Mouse (Mus musculus) limb, embryonic 14.5 days (tissue): ENCODE results near the gene Litaf. TPM values are rescaled to one million over a fixed set of nuclear protein-coding genes. Genes with fewer than 3 reads are reported as not detected.

ENCODE experiments used
- ATAC-seq: fragments of 200-750 bp; cut with Nextera tagmentation; 2 replicates; pipeline ENCODE4 v1.8.0; 2017; ENCODE audit warnings: low read depth, moderate number of reproducible peaks, moderate TSS enrichment; ENCODE audit not compliant: low FRiP score
- DNase-seq: peaks from one replicate; pipeline ENCODE4 v3.0.0-alpha.2; 2015; ENCODE audit warnings: low spot score
- H3K27ac ChIP-seq: fragments of 300-500 bp; sonication (generic); replicated peaks from 2 replicates; pipeline ENCODE4 v1.5.1; 2014; ENCODE audit warnings: low read depth, mild to moderate bottlenecking, low read length, moderate library complexity, mixed read lengths
- H3K27me3 ChIP-seq: fragments of 300-500 bp; sonication (generic); 2 replicates; pipeline ENCODE4 v1.6.1; 2014; ENCODE audit warnings: low read length, mixed read lengths; ENCODE audit not compliant: control insufficient read depth, insufficient read depth
- H3K36me3 ChIP-seq: fragments of 300-500 bp; sonication (generic); 2 replicates; pipeline ENCODE4 v1.6.1; 2014; ENCODE audit warnings: mild to moderate bottlenecking, low read length, moderate library complexity, mixed read lengths; ENCODE audit not compliant: control insufficient read depth, insufficient read depth
- H3K4me1 ChIP-seq: fragments of 300-500 bp; sonication (generic); 2 replicates; pipeline ENCODE4 v1.6.1; 2014; ENCODE audit warnings: antibody characterized with exemption, low read length, mixed read lengths; ENCODE audit not compliant: control insufficient read depth, insufficient read depth
- H3K4me2 ChIP-seq: fragments of 300-500 bp; sonication (generic); replicated peaks from 2 replicates; pipeline ENCODE4 v1.6.1; 2014; ENCODE audit warnings: low read depth, mild to moderate bottlenecking, low read length, moderate library complexity; ENCODE audit not compliant: severe bottlenecking
- H3K4me3 ChIP-seq: fragments of 300-500 bp; sonication (generic); replicated peaks from 2 replicates; pipeline ENCODE4 v1.5.1; 2014; ENCODE audit warnings: low read length
- H3K9ac ChIP-seq: fragments of 300-500 bp; sonication (generic); 2 replicates; pipeline ENCODE4 v1.6.1; 2014; ENCODE audit warnings: mild to moderate bottlenecking, low read depth, low read length, moderate library complexity; ENCODE audit not compliant: severe bottlenecking
- H3K9me3 ChIP-seq: fragments of 300-500 bp; sonication (generic); 2 replicates; pipeline ENCODE4 v1.6.1; 2016; ENCODE audit warnings: low read length; ENCODE audit not compliant: control insufficient read depth
- POLR2A ChIP-seq: fragments of 200-500 bp; IDR thresholded peaks from 2 replicates; pipeline ENCODE4 v1.8.0; 2012; ENCODE audit warnings: inconsistent platforms, mild to moderate bottlenecking, moderate library complexity, borderline replicate concordance; ENCODE audit not compliant: insufficient read depth, insufficient read length; ENCODE audit errors: extremely low read depth
- WGBS: fragments of 180-500 bp; shearing (Covaris S2); extraction: QIAGEN DNeasy Blood & Tissue Kit; methylation state at CpG from one replicate; pipeline ENCODE4 v1.1.7; 2014; 5-methylcytosine and 5-hydroxymethylcytosine counted together
- polyA plus RNA-seq, 2 experiments: library from polyadenylated mRNA; depleted of rRNA in 1 of 2; stranded (reverse) in 1 of 2; unstranded in 1 of 2; fragments of >200 nt; fragmentation: Nextera tagmentation in 1 of 2; extraction: Ambion mirVana in 1 of 2; gene quantifications; 2 replicates each; pipeline versions ENCODE4 v1.2.1 to v1.2.3; 2012 to 2014

Gene Litaf
- polyA plus RNA-seq, 2 experiments: 79.8 to 103 TPM

DNA sequence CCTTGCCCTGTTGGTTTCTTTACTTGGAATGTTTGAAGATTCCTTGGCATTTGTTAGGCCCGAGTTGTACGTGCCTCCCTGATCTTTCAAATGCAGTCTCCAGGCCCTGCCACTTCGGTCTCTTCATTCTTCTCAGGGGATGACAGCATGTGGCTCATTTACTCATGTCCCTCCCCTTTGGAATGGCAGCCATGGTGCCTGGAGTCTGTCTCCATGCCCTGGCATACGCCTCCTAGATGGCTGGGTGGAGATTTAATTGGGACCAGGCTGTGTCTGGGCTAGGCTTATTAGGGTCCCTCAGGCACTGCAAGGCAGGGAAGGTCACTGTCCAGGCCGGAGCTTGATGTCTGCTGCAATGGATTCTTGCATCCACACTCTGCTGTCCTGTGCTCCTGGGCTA, 10.0 kb downstream of the Litaf start:
- H3K9me3 ChIP-seq: no peaks in the 10 kb centered on the region
- H3K36me3 ChIP-seq: no peaks in the 10 kb centered on the region
- no peak overlapping the region for H3K9ac ChIP-seq
- no peaks in the 10 kb centered on the region for H3K27me3 ChIP-seq
- H3K4me3 ChIP-seq: no peak overlapping the region
- no peak for DNase-seq
- no peaks in the 10 kb centered on the region for H3K4me1 ChIP-seq
- no peak overlapping the region for H3K4me2 ChIP-seq
- 63% methylated on average over 5 of the region's 5 CpGs for WGBS
- ATAC-seq: no peak
- no peak overlapping the region for H3K27ac ChIP-seq
- no peak for TF ChIP-seq POLR2A

DNA sequence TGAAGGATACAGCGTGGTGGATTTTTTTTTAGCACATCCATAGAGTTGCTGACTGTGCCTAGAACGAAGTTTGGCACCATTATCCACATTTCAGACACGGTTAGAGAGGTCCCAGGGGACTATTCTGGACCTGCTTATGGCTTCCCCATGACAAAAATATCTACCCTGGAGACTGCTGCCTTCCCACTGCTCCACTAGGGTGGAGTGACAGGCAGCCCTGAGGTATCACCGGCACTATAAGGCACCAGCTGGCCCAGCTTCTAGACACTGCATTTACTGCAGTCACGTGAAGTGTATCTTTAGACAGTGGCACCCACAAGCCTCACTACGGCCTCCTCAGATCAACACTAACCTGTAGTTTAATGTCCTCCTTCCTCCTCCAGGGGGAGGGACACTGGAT, 11.1 kb downstream of the Litaf start:
- DNase-seq: no peak
- H3K36me3 ChIP-seq: no peaks in the 10 kb centered on the region
- no peaks in the 10 kb centered on the region for H3K27me3 ChIP-seq
- H3K4me1 ChIP-seq: no peaks in the 10 kb centered on the region
- no peak overlapping the region for H3K9ac ChIP-seq
- WGBS: 81% methylated on average over 6 of the region's 6 CpGs
- no peak for TF ChIP-seq POLR2A
- H3K4me2 ChIP-seq: no peak overlapping the region
- H3K4me3 ChIP-seq: no peak overlapping the region
- ATAC-seq: no peak
- no peak overlapping the region for H3K27ac ChIP-seq
- no peaks in the 10 kb centered on the region for H3K9me3 ChIP-seq

DNA sequence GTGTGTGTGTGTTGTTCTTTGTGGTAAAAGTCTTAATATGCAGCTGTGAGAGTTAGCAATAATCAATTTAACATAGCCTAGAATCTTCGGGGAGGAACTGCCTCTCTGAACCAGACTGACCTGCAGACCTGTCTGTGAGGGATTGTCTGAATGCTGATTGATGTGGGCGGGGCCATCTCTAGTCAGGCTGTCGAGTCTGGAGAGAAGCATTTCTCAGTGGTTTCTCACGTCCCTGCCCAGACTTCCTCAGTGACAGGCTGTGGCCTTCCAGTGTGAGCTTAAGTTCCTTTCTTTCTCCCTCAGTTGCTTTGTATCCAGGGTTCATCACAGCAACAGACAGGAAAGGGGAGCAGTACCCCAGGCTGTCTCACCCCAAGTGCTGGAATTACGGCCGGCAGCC, 11.5 kb downstream of the Litaf start:
- H3K4me1 ChIP-seq: no peaks in the 10 kb centered on the region
- ATAC-seq (no peak), DNase-seq (no peak)
- no peaks in the 10 kb centered on the region for H3K36me3 ChIP-seq
- H3K27ac ChIP-seq: no peak overlapping the region
- H3K9me3 ChIP-seq: no peaks in the 10 kb centered on the region
- no peak for TF ChIP-seq POLR2A
- H3K27me3 ChIP-seq: no peaks in the 10 kb centered on the region
- 70% methylated on average over 6 of the region's 6 CpGs for WGBS
- no peak overlapping the region for H3K4me2 ChIP-seq
- no peak overlapping the region for H3K9ac ChIP-seq
- H3K4me3 ChIP-seq: no peak overlapping the region

DNA sequence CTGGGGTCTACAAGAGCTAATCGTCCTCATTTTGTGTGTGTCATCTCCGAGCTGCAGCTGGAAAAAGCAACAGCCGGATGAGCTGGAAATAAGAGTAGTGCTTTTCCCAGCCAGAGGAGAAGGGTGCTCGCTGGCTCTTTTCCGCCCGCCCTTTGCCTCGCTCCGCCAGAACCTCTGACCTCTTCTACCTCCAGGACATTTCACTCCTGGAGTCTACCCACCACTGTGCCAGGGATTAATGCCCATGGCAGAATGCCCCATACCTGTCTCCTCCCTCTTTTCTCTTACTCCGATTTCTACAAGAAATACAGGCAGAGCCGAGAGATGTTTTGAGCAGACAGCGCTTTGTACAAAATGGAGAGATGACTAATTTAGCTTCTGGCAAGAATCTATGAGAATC, 14.8 kb downstream of the Litaf start:
- Histone ChIP-seq H3K9ac (no peak overlapping the region), H3K4me1 (no peaks in the 10 kb centered on the region), H3K4me3 (no peak overlapping the region), H3K9me3 (no peaks in the 10 kb centered on the region), H3K36me3 (no peaks in the 10 kb centered on the region), H3K27ac (no peak overlapping the region), H3K4me2 (no peak overlapping the region), H3K27me3 (no peaks in the 10 kb centered on the region)
- TF ChIP-seq POLR2A: no peak
- ATAC-seq (no peak), DNase-seq (no peak)
- 94% methylated on average over 11 of the region's 11 CpGs for WGBS

DNA sequence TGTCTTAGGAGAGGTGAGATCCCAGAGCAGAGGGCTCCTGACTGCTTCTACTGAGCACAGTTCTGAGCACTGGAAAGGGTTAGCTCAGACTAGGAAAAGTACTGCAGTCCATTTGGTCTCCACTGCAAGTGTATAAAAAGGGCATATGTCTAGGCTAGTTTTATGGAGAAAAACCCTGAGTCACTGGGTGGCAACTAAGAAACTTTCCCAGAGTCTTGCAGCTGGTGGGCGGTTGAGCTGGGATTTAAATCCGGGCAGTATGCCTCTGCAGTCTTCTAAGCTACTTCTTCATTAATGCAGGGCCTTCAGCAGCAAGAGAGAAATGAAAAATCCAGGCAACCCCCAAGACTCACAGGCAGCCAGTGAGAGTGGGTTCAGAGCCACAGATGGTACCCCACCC, 15.7 kb downstream of the Litaf start:
- ATAC-seq (no peak), DNase-seq (no peak)
- no peak for TF ChIP-seq POLR2A
- Histone ChIP-seq H3K27ac (no peak overlapping the region), H3K9ac (no peak overlapping the region), H3K27me3 (no peaks in the 10 kb centered on the region), H3K4me2 (no peak overlapping the region), H3K4me3 (no peak overlapping the region), H3K9me3 (no peaks in the 10 kb centered on the region), H3K4me1 (no peaks in the 10 kb centered on the region), H3K36me3 (no peaks in the 10 kb centered on the region)
- 68% methylated on average over 2 of the region's 2 CpGs for WGBS

DNA sequence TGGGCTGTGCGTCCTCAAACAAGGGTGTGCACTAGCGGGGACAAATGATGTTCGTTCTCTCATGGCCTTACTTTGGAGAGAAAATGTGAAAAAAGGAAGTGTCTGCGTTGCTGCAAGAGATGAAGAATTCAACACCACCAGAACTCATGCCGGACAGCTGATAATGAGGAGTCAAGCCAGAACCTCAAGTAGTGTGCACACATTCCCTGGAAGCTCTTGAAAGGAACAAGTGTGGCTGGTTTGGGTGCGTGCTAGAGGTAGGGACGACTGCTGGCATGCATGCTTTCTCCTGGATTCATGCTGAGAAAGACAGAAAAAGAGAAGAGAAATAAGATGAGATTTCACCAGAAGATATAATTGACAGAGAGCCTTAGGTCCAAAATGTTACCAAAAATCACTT, 18.8 kb downstream of the Litaf start:
- Histone ChIP-seq H3K4me1 (no peaks in the 10 kb centered on the region), H3K27ac (no peak overlapping the region), H3K4me3 (no peak overlapping the region), H3K27me3 (no peaks in the 10 kb centered on the region), H3K9ac (no peak overlapping the region), H3K4me2 (no peak overlapping the region), H3K9me3 (no peaks in the 10 kb centered on the region), H3K36me3 (no peaks in the 10 kb centered on the region)
- DNase-seq (no peak), ATAC-seq (no peak)
- no peak for TF ChIP-seq POLR2A
- WGBS: 79% methylated on average over 7 of the region's 7 CpGs
